Mouse (Mus musculus) embryonic fibroblast, embryonic 13.5 days (primary cell): ENCODE results near the gene Dner. TPM values are rescaled to one million over a fixed set of nuclear protein-coding genes. Genes with fewer than 3 reads are reported as not detected.

Source experiments
- H3K27ac ChIP-seq: 2 replicates; pipeline ENCODE4 v1.5.1; 2012; ENCODE audit warnings: low read length, control low read depth, inconsistent platforms; ENCODE audit not compliant: insufficient read depth
- H3K4me1 ChIP-seq: 2 replicates; pipeline ENCODE4 v1.6.1; 2011; ENCODE audit warnings: low read length; ENCODE audit not compliant: control insufficient read depth, insufficient read depth
- H3K4me3 ChIP-seq: 2 replicates; pipeline ENCODE4 v1.5.1; 2011; ENCODE audit warnings: mild to moderate bottlenecking, control low read depth, low read length; ENCODE audit not compliant: insufficient read depth
- CTCF ChIP-seq: IDR thresholded peaks from 2 replicates; pipeline ENCODE4 v1.5.1; 2011; ENCODE audit warnings: mild to moderate bottlenecking, control low read depth, low read length, moderate library complexity, borderline replicate concordance; ENCODE audit not compliant: insufficient read depth
- POLR2A ChIP-seq: IDR thresholded peaks from 2 replicates; pipeline ENCODE4 v1.6.1; 2011; ENCODE audit warnings: low read depth, mild to moderate bottlenecking, control low read depth, low read length, moderate library complexity
- polyA plus RNA-seq: library from polyadenylated mRNA; stranded (reverse); fragments of >200 nt; gene quantifications from 2 replicates; pipeline ENCODE4 v1.2.4, GENCODE M21; 2011; ENCODE audit warnings: low read depth; ENCODE audit not compliant: missing spikeins, insufficient read length

The Dner gene
- polyA plus RNA-seq, 1 experiment, result 1.4 TPM

- Histone ChIP-seq H3K4me1 (no peaks in the 10 kb centered on the region), H3K4me3 (no peak overlapping the region), H3K27ac (no peak overlapping the region)
- TF ChIP-seq POLR2A (no peak), CTCF (no peak)
Observed at GRCm38 (mm10) chr1:84709810-84710785, 14.1 kb upstream of the Dner start.

DNA sequence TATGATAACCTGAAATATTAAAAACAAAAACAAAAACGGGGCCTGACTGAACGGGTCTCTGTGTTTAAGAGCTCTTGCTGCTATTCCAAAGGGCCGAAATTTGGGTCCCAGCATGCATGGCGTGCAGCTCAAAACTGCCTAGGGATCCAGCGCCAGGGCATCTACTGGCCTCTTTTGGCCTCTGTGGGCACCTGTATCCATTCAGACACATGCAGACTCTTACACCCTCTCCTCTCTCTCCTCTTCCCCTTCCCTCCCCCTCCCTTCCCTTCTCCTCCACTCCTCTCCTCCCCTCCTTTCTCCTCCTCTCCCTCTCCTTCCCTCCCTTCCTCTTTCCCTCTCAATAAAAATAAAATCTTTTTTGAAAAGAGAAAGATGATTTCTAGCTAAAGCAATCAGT lies 13.4 kb upstream of the Dner start:
- TF ChIP-seq POLR2A (no peak), CTCF (no peak)
- Histone ChIP-seq H3K4me3 (no peak overlapping the region), H3K4me1 (no peaks in the 10 kb centered on the region), H3K27ac (no peak overlapping the region)

DNA sequence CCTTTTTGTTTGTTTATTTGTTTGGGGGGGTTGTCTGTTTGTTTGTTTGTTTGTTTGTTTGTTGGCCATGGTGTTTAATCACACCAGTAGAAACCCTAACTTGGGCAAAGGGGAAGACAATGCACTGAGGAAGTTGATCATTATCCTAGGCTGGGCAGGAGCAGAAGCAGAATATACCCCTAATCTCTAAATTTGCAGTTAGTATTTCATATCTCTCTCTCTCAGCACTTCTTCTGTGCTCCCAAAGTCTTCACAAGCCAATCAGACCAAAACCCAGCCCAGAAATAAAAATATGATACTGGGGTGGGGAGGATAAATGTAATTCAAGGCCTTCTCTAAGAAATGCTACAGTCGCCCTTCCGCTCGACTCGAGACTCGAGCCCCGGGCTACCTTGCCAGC lies 4.2 kb upstream of the Dner start:
- TF ChIP-seq POLR2A (no peak), CTCF (no peak)
- Histone ChIP-seq H3K4me3 (no peak overlapping the region), H3K27ac (no peak overlapping the region), H3K4me1 (no peaks in the 10 kb centered on the region)

DNA sequence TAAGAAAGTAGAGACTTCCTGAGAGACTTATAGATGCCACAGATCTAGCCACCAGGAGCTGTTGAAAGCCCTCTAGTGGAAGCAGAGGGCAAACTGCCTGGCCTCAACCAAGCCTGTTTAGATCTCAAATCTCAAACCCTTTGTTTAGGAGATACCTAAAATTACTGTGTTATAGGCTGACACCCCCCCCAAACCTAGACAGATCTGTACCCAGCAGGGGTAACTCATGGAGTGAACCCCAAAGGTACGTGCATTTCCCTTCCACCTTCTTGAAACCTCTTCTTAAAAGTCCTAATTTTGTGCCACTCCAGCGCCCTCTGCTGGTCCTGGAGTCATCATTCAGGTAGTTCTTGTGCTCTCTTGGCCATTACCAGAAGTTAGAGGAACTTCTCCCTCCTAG lies 1.1 kb upstream of the Dner start:
- no peak overlapping the region for H3K27ac ChIP-seq
- H3K4me1 ChIP-seq, result no peaks in the 10 kb centered on the region
- no peak for TF ChIP-seq POLR2A
- no peak for TF ChIP-seq CTCF
- no peak overlapping the region for H3K4me3 ChIP-seq

DNA sequence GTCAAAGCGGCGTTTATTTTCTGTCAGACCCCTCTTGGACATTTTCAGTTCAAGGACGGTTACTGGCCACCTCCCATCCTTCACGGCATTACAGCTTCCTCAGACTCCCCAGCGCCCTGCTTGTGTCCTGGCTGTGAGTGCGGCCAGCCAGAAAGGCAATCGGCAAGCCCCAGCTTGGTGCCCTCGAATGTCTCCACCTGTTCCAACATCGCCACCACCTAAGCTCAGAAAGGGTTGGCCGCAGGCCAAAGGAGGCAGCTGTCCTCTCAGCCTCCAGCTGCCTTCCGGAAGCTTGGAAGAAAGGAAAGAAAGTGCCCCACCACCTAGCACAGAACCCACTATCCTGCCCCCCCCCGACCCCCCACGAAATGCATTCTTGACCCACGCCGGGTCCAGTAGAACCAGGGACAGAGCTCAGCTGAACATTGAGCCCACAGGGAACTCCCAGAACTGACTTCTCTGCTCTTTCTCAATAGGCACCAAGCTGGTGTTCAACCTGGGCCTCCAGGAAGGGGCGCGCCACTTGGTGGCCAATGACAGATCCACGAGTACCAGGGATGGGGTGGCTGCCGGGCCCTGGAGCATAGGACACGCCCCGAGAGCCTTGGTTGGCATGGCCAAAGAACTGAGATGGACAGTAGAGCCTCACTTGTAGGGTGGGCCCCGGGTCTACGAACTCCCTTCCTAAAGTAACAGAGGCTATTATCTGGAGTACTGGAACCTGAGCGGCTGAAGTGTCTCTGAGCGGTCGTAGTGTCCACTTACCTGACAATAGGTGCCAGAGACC lies 1.1 kb downstream of the Dner start:
- Histone ChIP-seq H3K27ac (no peak overlapping the region), H3K4me3 (peak overlapping the region; percentile 32), H3K4me1 (no peaks in the 10 kb centered on the region)
- no peak for TF ChIP-seq CTCF
- TF ChIP-seq POLR2A, result no peak

DNA sequence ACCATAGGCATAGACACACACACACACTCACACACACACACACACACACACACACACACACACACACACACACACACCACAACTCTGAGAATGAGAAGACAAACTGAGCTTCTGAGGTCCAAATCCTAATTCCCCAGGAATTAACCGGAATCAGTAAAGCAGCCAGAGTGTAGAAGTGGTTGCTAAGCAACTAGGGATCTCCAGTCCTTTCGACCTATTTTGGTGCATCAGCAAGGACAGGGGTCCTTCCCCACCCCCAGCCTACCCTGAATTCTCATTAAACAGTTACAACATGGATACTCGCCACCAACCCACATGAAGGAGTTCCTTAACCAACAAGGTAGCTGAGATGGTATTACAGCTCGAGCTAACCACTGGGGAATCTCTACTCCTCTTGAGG lies 18.1 kb downstream of the Dner start:
- Histone ChIP-seq H3K27ac (no peak overlapping the region), H3K4me3 (no peak overlapping the region), H3K4me1 (no peaks in the 10 kb centered on the region)
- TF ChIP-seq CTCF (no peak), POLR2A (no peak)

DNA sequence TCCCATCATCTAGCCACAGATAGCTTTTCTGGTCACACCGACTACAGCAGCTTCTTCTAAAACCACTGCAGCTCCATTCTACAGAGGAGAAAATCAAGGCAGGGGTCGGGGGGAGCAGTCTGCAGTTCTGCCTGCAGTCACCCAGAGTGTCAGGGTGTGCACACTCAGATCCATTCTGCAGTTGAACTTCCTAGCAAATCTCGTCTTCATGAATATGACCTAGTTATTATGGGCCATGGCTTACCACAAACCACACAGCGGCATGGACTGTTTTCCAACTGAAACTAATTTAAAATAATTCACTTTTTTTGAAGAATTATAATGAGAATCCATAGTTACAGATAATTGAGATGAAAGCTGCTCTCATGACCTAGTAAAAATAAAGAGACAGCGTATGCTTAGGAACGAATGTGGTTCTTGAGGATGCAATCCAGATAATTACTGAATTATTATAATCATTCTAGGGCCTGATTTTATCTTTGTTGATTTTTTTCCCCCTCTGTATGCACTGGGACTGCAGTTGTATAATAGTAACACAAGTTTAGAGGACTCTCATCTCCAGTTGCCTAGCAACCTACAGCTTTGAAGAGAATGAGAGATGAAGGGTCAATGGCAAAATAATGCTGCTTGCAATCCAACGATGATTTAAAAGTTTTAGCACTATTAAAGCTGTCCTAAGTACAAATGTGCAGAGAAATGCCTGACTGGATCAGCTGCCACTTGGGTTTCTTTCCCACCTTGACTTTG lies 27.7 kb downstream of the Dner start:
- TF ChIP-seq CTCF (no peak), POLR2A (no peak)
- H3K4me3 ChIP-seq, result no peak overlapping the region
- H3K27ac ChIP-seq, result no peak overlapping the region
- no peaks in the 10 kb centered on the region for H3K4me1 ChIP-seq

DNA sequence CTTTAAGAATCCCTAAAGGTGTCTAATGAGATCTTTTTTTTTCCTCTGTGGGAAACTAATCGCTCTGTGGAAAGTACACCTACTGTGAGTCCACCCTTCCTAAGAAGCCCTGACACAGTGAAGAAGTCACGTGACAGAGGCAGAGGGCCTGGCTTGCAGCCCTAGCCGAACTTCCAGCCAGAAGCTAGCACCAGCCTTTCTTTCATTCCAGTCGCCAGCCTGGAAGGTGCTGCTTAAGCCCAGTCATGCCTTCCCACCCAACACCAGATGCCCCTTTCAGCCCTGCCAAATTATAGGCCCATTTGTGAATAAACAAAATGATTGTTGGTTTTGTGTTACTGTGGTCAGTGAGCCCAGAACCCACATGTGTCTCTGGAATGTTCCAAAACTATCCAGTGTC lies 28.4 kb downstream of the Dner start:
- no peak overlapping the region for H3K27ac ChIP-seq
- no peaks in the 10 kb centered on the region for H3K4me1 ChIP-seq
- TF ChIP-seq POLR2A (no peak), CTCF (no peak)
- no peak overlapping the region for H3K4me3 ChIP-seq

DNA sequence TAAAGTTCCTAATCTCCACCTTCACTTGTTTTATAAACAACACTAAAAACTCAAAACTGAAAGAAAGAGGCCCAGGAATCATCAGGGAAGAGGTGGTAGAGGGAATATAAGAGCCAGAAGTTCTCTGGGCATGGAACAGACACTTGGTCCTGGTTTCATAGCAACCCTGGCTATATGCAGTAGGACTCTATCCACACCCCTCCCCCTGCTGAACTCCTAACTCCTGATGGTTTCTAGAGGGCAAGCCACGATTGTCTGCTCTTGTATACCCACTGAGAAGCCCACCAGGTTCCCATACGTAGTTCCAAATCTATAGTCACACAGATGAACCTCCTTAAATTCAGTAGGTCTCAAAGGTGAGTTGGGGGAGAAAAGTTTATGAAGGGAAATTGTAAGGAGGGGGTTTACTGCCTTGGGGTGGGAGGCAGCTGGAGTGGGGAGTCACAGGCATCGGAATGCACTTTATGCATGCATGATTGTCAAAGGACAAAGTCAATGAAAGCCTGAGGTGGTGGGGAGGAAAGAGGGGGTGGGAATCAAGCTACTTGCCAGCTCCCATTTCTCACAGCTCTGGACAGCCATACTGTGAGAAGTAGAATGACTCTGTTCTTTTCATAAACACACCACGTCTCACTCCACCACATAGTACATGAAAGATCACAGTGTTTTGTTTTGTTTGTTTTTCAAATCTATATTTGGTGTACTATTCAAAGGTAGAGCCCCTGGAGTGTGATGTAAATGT lies 31.5 kb downstream of the Dner start:
- H3K4me1 ChIP-seq, result no peaks in the 10 kb centered on the region
- H3K4me3 ChIP-seq, result no peak overlapping the region
- TF ChIP-seq POLR2A (no peak), CTCF (no peak)
- H3K27ac ChIP-seq, result no peak overlapping the region
